Mouse (Mus musculus) cerebellum, adult 11 months (tissue): ENCODE results near the gene Rhbdf2.
"Not testable (repeated sequence)": the region's sequence is repeated elsewhere in the genome, so short reads cannot be mapped to it uniquely, and the experiment has no call there.

ENCODE experiments used
- DNase-seq: peaks from one replicate; pipeline ENCODE4 v3.0.0; 2022

The Rhbdf2 gene

GRCm38 (mm10) chr11:116642681-116643578, 16.1 kb upstream of the Rhbdf2 start:
- peak; percentile 95 for DNase-seq

GRCm38 (mm10) chr11:116641731-116642130, 14.9 kb upstream of the Rhbdf2 start:
- DNase-seq = no peak

GRCm38 (mm10) chr11:116641168-116641567, 14.3 kb upstream of the Rhbdf2 start:
- DNase-seq = no peak

GRCm38 (mm10) chr11:116636607-116637006, 9.8 kb upstream of the Rhbdf2 start:
- DNase-seq = not testable (repeated sequence)

- DNase-seq = no peak
These were observed 6.1 kb upstream of the Rhbdf2 start for GRCm38 (mm10) chr11:116632962-116633361.

- DNase-seq = no peak
These were observed 3.5 kb upstream of the Rhbdf2 start for GRCm38 (mm10) chr11:116630171-116630965.

- DNase-seq = no peak
These were observed 2.7 kb upstream of the Rhbdf2 start for GRCm38 (mm10) chr11:116629472-116629871.

- peak; percentile 82 for DNase-seq
These were observed 1.9 kb upstream of the Rhbdf2 start for GRCm38 (mm10) chr11:116628712-116629111.

GRCm38 (mm10) chr11:116627072-116628020, 527 bp upstream of the Rhbdf2 start:
- DNase-seq = no peak

- DNase-seq = no peak
These were observed 1.5 kb downstream of the Rhbdf2 start for GRCm38 (mm10) chr11:116625081-116626000.

GRCm38 (mm10) chr11:116624131-116624832, 2.5 kb downstream of the Rhbdf2 start:
- no peak for DNase-seq

- DNase-seq = no peak
These were observed 3.3 kb downstream of the Rhbdf2 start for GRCm38 (mm10) chr11:116623281-116624124.

GRCm38 (mm10) chr11:116621258-116621704, 5.5 kb downstream of the Rhbdf2 start:
- peak; percentile 77 for DNase-seq

- DNase-seq = no peak
These were observed 6.1 kb downstream of the Rhbdf2 start for GRCm38 (mm10) chr11:116620559-116621253.

GRCm38 (mm10) chr11:116620073-116620472, 6.7 kb downstream of the Rhbdf2 start:
- no peak for DNase-seq

- DNase-seq = no peak
These were observed 7.3 kb downstream of the Rhbdf2 start for GRCm38 (mm10) chr11:116619561-116619960.

- peak; percentile 55 for DNase-seq
These were observed 7.7 kb downstream of the Rhbdf2 start for GRCm38 (mm10) chr11:116619156-116619555.

- DNase-seq = no peak
These were observed 8.2 kb downstream of the Rhbdf2 start for GRCm38 (mm10) chr11:116618666-116619065.

- no peak for DNase-seq
These were observed 9.2 kb downstream of the Rhbdf2 start for GRCm38 (mm10) chr11:116617641-116618040.
